Mouse (Mus musculus): ENCODE measurements at regions not wholly inside any gene's neighbourhood (a gene's known extent, or its start where the extent isn't known, plus 50 kb on each side); places are given as distances from the start of the nearest gene placed in this dataset.

GRCm38 (mm10) chr3:61475018-61475417 is 109.3 kb upstream of the B430305J03Rik start:
- in situ Hi-C loops (cut with MboI, MseI) = no loop called here

- in situ Hi-C loops (cut with MboI, MseI) = no loop called here
These were observed 101.4 kb upstream of the B430305J03Rik start for GRCm38 (mm10) chr3:61467158-61467557.

DNA sequence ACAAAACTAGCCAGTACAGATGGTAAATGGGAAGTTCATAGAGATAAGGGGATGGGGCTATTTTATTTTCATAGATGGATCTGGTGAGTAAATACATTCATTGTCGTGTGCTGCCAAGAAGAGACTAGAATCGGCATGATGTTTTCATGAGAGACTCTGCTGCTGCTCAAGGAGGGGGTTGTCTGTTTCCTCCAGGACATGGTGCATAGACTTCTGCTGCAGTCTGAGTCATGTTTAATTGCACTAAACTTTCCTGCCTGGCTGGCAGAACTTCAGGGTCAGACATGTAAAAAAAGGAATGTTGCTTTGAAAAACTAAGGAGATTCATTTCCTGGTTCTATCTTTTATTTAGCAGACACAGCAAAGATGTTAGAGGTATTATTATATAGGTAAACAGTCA is 100.9 kb upstream of the B430305J03Rik start:
- in situ Hi-C loops (cut with MboI, MseI) = no loop called here

DNA sequence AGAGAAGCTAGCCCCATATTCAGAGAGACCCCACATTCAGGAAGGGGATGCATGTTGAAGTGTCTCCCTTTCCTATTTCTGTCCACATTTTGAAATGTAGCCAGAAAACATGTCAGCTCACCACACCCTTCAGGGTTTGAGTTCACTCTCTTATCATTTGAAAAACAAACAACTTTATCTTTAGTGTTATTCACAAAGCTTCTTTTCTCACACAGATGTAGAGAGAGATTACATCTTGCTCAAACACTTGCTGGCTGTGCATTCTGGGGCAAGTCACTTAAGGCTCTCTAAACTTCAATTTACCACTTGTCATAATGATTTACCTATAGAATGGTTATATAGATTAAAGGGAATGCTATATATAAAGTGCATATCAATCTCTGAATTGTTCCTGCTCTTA is 94.3 kb upstream of the B430305J03Rik start:
- in situ Hi-C loops (cut with MboI, MseI) = no loop called here

DNA sequence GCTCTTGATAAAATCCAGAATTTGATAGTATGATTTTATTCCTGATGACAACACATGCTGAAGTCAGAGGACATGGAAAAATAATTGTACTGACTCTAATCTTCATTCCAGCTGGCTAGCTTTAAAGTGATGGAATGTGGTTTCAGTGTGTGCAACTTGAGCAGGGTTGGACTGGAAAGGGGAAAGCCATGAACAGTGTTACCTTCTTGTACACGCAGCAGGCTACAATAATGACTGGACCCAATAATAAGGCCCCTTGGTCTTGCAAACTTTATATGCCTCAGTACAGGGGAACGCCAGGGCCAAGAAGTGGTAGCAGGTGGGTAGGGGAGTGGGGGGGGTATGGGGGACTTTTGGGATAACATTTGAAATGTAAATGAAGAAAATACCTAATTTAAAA is 90.8 kb upstream of the B430305J03Rik start:
- in situ Hi-C loops (cut with MboI, MseI) = no loop called here

GRCm38 (mm10) chr3:61442000-61442739 is 76.4 kb upstream of the B430305J03Rik start:
- in situ Hi-C loops (cut with MboI, MseI) = no loop called here

GRCm38 (mm10) chr3:61441445-61441844 is 75.7 kb upstream of the B430305J03Rik start:
- in situ Hi-C loops (cut with MboI, MseI) = no loop called here

DNA sequence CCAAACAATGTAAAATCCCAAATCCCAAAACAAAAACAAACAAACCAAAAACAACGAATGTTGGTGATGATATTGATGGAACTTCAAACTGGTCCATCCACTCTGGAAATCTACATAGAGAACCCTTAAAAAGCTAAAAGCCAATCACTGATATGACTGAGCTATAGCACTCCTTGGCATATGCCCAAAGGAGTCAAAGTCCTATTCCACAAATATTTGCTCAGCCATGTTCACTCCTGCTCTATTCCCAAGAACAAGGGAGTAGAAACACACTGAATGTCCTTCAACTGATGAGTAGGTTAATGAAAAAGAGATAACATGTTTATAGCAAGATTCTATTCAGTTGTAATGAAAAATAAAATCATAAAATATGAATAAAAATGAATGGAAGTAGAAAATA is 63.0 kb upstream of the B430305J03Rik start:
- in situ Hi-C loops (cut with MboI, MseI) = no loop called here

GRCm38 (mm10) chr3:61423945-61424344 is 58.2 kb upstream of the B430305J03Rik start:
- in situ Hi-C loops (cut with MboI, MseI) = no loop called here

- in situ Hi-C loops (cut with MboI, MseI) = no loop called here
These were observed 54.0 kb upstream of the B430305J03Rik start for GRCm38 (mm10) chr3:61419706-61420105.

DNA sequence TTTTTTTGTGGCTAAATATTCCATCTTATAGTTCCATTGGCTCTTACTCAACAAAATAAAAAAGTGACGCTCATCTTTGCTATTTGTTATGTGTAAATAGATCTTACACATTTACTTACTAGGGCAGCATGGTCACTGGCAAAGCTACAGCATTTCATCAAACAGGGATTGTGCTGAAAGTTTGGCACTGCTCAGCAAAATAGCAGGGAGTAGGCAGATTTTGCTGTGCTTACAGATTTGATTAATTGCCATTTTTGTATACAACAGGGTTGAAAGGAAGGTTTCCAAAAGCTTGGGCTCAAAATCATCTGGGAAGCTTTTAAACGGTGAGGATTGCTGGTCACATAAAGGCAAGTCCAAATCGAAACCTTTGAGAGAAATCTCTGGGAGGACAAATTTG is 52.3 kb upstream of the B430305J03Rik start:
- in situ Hi-C loops (cut with MboI, MseI) = no loop called here
